18 mouse cellular contexts compared by ENCODE assay signal in genomic region chr8:50160326-50160725, GRCm38 (mm10).
DNase-seq lines count a peak whose midpoint lies in the region; ATAC-seq lines count a peak whose summit lies in the region.
"Had no signal": no experiment of that assay in that cellular context is flagged by ENCODE, and none has a peak within 500 bp of the region (broad histone marks: within the 10 kb centered on the region; RNA-seq: fewer than 3 reads in every experiment).

No protein-coding gene starts in this region.

- no peaks in the 10 kb centered on the region for H3K36me3 ChIP-seq in forebrain, embryonic 13.5 days (ENCODE audit: poor library complexity, severe bottlenecking)
- H3K36me3 ChIP-seq in forebrain, embryonic 10.5 days (replicated peaks): no peaks in the 10 kb centered on the region
- H3K36me3 ChIP-seq in limb, embryonic 13.5 days: no peaks in the 10 kb centered on the region
- H3K36me3 ChIP-seq in limb, embryonic 10.5 days: no peaks in the 10 kb centered on the region
- H3K36me3 ChIP-seq in embryonic facial prominence, embryonic 11.5 days (replicated peaks; ENCODE audit: control insufficient read depth, insufficient read depth, low read depth, low read length): no peaks in the 10 kb centered on the region
- H3K36me3 ChIP-seq in neural tube, embryonic 13.5 days: no peaks in the 10 kb centered on the region
- H3K36me3 ChIP-seq: G1E; heart, embryonic 10.5 days; liver, embryonic 12.5 days; lung, embryonic 15.5 days; stomach, embryonic 15.5 days had no signal

- no peaks in the 10 kb centered on the region for H3K27me3 ChIP-seq in forebrain, embryonic 13.5 days
- no peaks in the 10 kb centered on the region for H3K27me3 ChIP-seq in forebrain, embryonic 10.5 days (ENCODE audit: poor library complexity, severe bottlenecking)
- H3K27me3 ChIP-seq in limb, embryonic 13.5 days: no peaks in the 10 kb centered on the region
- H3K27me3 ChIP-seq in limb, embryonic 10.5 days (ENCODE audit: low read depth, poor library complexity, severe bottlenecking): no peaks in the 10 kb centered on the region
- H3K27me3 ChIP-seq in embryonic facial prominence, embryonic 11.5 days (ENCODE audit: control insufficient read depth, insufficient read depth, low read length): no peaks in the 10 kb centered on the region
- H3K27me3 ChIP-seq in neural tube, embryonic 13.5 days: no peaks in the 10 kb centered on the region
- H3K27me3 ChIP-seq: liver, embryonic 12.5 days; lung, embryonic 15.5 days; stomach, embryonic 15.5 days had no signal

- no peak overlapping the region for H3K9ac ChIP-seq in forebrain, embryonic 13.5 days
- no peak overlapping the region for H3K9ac ChIP-seq in limb, embryonic 13.5 days
- H3K9ac ChIP-seq in embryonic facial prominence, embryonic 11.5 days (replicated peaks; ENCODE audit: low read length): no peak overlapping the region
- no peak overlapping the region for H3K9ac ChIP-seq in neural tube, embryonic 13.5 days
- H3K9ac ChIP-seq: liver, embryonic 12.5 days; lung, embryonic 15.5 days; stomach, embryonic 15.5 days had no signal

- no peak overlapping the region for H3K4me2 ChIP-seq in forebrain, embryonic 13.5 days
- 0 out of 2 replicates have a peak overlapping the region, but pooled peaks have one; percentile 25 for H3K4me2 ChIP-seq in limb, embryonic 13.5 days (replicated peaks)
- no peak overlapping the region for H3K4me2 ChIP-seq in embryonic facial prominence, embryonic 11.5 days (ENCODE audit: low read depth, low read length)
- H3K4me2 ChIP-seq in neural tube, embryonic 13.5 days: peak overlapping the region; percentile 20; the same call in 1 of the 2 replicates
- H3K4me2 ChIP-seq: liver, embryonic 12.5 days; lung, embryonic 15.5 days; stomach, embryonic 15.5 days had no signal

- no peak overlapping the region for H3K4me3 ChIP-seq in forebrain, embryonic 13.5 days
- H3K4me3 ChIP-seq in forebrain, embryonic 10.5 days: no peak overlapping the region
- no peak overlapping the region for H3K4me3 ChIP-seq in limb, embryonic 13.5 days
- no peak overlapping the region for H3K4me3 ChIP-seq in limb, embryonic 10.5 days
- no peak overlapping the region for H3K4me3 ChIP-seq in embryonic facial prominence, embryonic 11.5 days (ENCODE audit: low read depth, low read length)
- H3K4me3 ChIP-seq in neural tube, embryonic 13.5 days: no peak overlapping the region
- H3K4me3 ChIP-seq: heart, embryonic 10.5 days; liver, embryonic 12.5 days; lung, embryonic 15.5 days; stomach, embryonic 15.5 days had no signal

- no peak for DNase-seq in forebrain, embryonic 10.5 days (ENCODE audit: extremely low spot score, low spot score)
- no peak for DNase-seq in limb, embryonic 10.5 days (ENCODE audit: low spot score)
- DNase-seq in embryonic facial prominence, embryonic 11.5 days (ENCODE audit: low spot score): peak; percentile 33
- no peak for DNase-seq in urinary bladder, postnatal 10 days (ENCODE audit: low spot score)
- no peak for DNase-seq in thymus, adult 18-20 months
- DNase-seq: cerebellum, adult 9-11 months; gastrocnemius, postnatal 25 days; right cerebral cortex, postnatal 14 days; thymus, postnatal 25 days had no signal

- H3K4me1 ChIP-seq in forebrain, embryonic 13.5 days: no peaks in the 10 kb centered on the region
- H3K4me1 ChIP-seq in forebrain, embryonic 10.5 days: no peaks in the 10 kb centered on the region
- H3K4me1 ChIP-seq in limb, embryonic 13.5 days: peaks cover 11% of the 10 kb centered on the region
- peaks cover 10% of the 10 kb centered on the region; the same call in 1 of the 2 replicates for H3K4me1 ChIP-seq in limb, embryonic 10.5 days
- H3K4me1 ChIP-seq in embryonic facial prominence, embryonic 11.5 days (ENCODE audit: control insufficient read depth, insufficient read depth, low read length): no peaks in the 10 kb centered on the region
- peaks cover 6% of the 10 kb centered on the region; the same call in 1 of the 2 replicates for H3K4me1 ChIP-seq in neural tube, embryonic 13.5 days (replicated peaks)
- H3K4me1 ChIP-seq: heart, embryonic 10.5 days; liver, embryonic 12.5 days; lung, embryonic 15.5 days; stomach, embryonic 15.5 days had no signal

- WGBS in forebrain, embryonic 13.5 days: 73% methylated on average over 5 of the region's 5 CpGs
- WGBS in forebrain, embryonic 10.5 days: 81% methylated on average over 5 of the region's 5 CpGs
- 55% methylated on average over 5 of the region's 5 CpGs for WGBS in limb, embryonic 13.5 days
- WGBS in limb, embryonic 10.5 days: 82% methylated on average over 5 of the region's 5 CpGs
- WGBS in embryonic facial prominence, embryonic 11.5 days: 56% methylated on average over 5 of the region's 5 CpGs
- WGBS in neural tube, embryonic 13.5 days: 66% methylated on average over 5 of the region's 5 CpGs

- no peak overlapping the region for H3K27ac ChIP-seq in forebrain, embryonic 13.5 days
- no peak overlapping the region for H3K27ac ChIP-seq in forebrain, embryonic 10.5 days
- peak overlapping the region; percentile 6; the same call in 1 of the 2 replicates for H3K27ac ChIP-seq in limb, embryonic 13.5 days
- no peak overlapping the region for H3K27ac ChIP-seq in limb, embryonic 10.5 days
- H3K27ac ChIP-seq in embryonic facial prominence, embryonic 11.5 days (replicated peaks; ENCODE audit: low read depth, low read length): no peak overlapping the region
- H3K27ac ChIP-seq in neural tube, embryonic 13.5 days (replicated peaks): peak overlapping the region; percentile 61
- H3K27ac ChIP-seq: heart, embryonic 10.5 days; liver, embryonic 12.5 days; lung, embryonic 15.5 days; stomach, embryonic 15.5 days had no signal

- H3K9me3 ChIP-seq in forebrain, embryonic 13.5 days (replicated peaks): no peaks in the 10 kb centered on the region
- no peaks in the 10 kb centered on the region for H3K9me3 ChIP-seq in forebrain, embryonic 10.5 days
- no peaks in the 10 kb centered on the region for H3K9me3 ChIP-seq in limb, embryonic 13.5 days
- no peaks in the 10 kb centered on the region for H3K9me3 ChIP-seq in limb, embryonic 10.5 days (replicated peaks)
- no peaks in the 10 kb centered on the region for H3K9me3 ChIP-seq in embryonic facial prominence, embryonic 11.5 days (replicated peaks; ENCODE audit: control insufficient read depth, low read length)
- no peaks in the 10 kb centered on the region for H3K9me3 ChIP-seq in neural tube, embryonic 13.5 days
- H3K9me3 ChIP-seq: G1E; heart, embryonic 10.5 days; liver, embryonic 12.5 days; lung, embryonic 15.5 days; stomach, embryonic 15.5 days had no signal

- peak; percentile 59; the same call in 1 of the 2 replicates for ATAC-seq in forebrain, embryonic 13.5 days
- peak; percentile 76 for ATAC-seq in limb, embryonic 13.5 days (ENCODE audit: low FRiP score, low read depth)
- ATAC-seq in embryonic facial prominence, embryonic 11.5 days (replicated peaks; ENCODE audit: insufficient number of reproducible peaks, low FRiP score, low TSS enrichment, low read depth): no peak
- ATAC-seq in neural tube, embryonic 13.5 days (ENCODE audit: low read depth): no peak
- ATAC-seq: CD4-positive, CD25-positive, alpha-beta regulatory T cell, adult 4 months; liver, embryonic 12.5 days had no signal

Comparison
In these comparisons a context has a peak if more than half of its experiments do, and no peak if none do; other contexts are left out.
1. H3K27ac ChIP-seq: peak in limb, embryonic 13.5 days (single experiment) and neural tube, embryonic 13.5 days (single experiment); none in forebrain, embryonic 13.5 days (single experiment), forebrain, embryonic 10.5 days (single experiment), limb, embryonic 10.5 days (single experiment) and embryonic facial prominence, embryonic 11.5 days (single experiment).
2. ATAC-seq: peak in forebrain, embryonic 13.5 days (single experiment) and limb, embryonic 13.5 days (single experiment); none in embryonic facial prominence, embryonic 11.5 days (single experiment) and neural tube, embryonic 13.5 days (single experiment).
3. H3K4me2 ChIP-seq: peak in limb, embryonic 13.5 days (single experiment) and neural tube, embryonic 13.5 days (single experiment); none in forebrain, embryonic 13.5 days (single experiment) and embryonic facial prominence, embryonic 11.5 days (single experiment).